Mouse (Mus musculus) frontal cortex, postnatal 25 days (tissue): ENCODE results near the gene Grwd1.

Experiments
- DNase-seq, 2 experiments: peaks; one replicate each; pipeline ENCODE4 v3.0.0; 2022; ENCODE audit warnings: low spot score in 2 of 2

Grwd1 gene

GRCm38 (mm10) chr7:45800001-45800400 is 30.7 kb downstream of the Grwd1 start:
- no peak for DNase-seq

GRCm38 (mm10) chr7:45798931-45799330 is 31.8 kb downstream of the Grwd1 start:
- DNase-seq, result no peak

GRCm38 (mm10) chr7:45798511-45798836 is 32.3 kb downstream of the Grwd1 start:
- peak in 1 of 2 experiments; percentile 8 for DNase-seq

DNA sequence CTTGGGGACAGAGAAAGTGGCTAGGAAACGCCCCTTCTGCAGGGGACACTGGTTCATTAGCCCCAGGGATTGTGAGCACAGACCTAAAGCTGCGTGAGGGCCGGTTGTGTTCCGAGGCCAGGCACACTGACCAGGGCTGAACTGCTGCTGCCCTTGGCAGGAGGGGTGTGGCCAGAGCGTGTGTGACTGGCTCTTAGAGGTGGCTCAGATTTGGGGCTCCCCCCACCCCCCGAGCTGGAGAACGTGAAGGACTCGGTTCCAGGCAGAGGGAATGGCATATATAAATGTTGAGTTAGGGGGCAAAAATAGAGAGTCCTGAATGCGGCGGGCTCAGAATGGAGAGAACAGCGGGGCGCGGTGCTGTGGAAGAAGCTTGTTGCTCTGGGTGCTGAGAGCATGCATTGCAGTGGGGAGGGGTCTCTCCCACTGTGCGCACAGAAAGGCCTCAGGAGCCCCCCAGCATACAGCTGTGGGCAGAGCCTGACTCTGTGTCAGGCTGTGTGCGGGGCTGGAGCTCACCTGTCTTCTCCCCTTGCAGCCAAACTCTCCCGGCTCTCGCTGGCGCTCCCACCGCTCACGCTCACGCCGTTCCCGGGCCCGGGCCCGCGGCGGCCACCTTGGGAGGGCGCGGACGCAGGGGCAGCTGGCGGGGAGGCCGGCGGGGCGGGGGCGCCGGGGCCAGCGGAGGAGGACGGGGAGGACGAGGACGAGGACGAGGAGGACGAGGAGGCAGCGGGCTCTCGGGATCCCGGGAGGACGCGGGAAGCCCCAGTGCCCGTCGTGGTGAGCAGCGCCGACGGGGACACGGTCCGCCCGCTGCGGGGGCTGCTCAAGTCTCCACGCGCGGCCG is 32.9 kb downstream of the Grwd1 start:
- DNase-seq, result peak in 1 of 2 experiments; percentile 8

DNA sequence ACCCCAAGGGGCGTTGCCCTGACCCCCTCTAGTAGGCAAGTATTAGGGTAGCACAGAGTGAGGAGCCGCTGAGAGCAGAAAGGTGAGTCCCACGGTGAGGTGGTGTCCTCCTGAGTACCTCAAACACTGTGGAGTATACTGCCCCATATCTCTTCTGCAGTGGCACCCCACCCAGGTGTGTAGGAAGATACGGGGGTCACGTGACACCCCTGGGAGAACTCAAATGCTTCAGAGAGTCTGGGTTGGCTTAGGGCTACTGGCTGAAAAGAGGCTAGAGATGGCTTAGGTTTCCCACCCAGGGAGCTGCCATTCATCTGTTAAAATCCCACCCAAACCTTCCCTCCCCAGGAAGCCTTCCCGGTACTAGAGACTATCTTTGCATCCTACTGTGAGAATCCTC is 33.8 kb downstream of the Grwd1 start:
- DNase-seq, result no peak

DNA sequence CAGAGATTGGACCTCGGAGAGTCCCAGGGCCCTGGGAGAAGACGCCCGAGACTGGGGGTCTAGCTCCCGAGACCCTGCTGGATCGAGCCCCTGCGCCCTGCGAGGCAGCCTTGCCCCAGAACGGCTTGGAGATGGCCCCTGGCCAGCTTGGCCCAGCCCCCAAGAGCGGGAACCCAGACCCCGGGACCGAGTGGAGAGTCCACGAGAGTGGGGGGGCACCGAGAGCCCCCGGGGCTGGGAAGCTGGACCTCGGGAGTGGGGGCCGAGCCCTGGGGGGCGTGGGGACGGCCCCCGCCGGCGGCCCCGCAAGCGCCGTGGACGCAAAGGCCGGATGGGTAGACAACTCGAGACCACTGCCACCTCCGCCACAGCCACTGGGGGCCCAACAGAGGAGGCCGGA is 35.8 kb downstream of the Grwd1 start:
- no peak for DNase-seq

GRCm38 (mm10) chr7:45793969-45794585 is 36.7 kb downstream of the Grwd1 start:
- DNase-seq, result no peak

DNA sequence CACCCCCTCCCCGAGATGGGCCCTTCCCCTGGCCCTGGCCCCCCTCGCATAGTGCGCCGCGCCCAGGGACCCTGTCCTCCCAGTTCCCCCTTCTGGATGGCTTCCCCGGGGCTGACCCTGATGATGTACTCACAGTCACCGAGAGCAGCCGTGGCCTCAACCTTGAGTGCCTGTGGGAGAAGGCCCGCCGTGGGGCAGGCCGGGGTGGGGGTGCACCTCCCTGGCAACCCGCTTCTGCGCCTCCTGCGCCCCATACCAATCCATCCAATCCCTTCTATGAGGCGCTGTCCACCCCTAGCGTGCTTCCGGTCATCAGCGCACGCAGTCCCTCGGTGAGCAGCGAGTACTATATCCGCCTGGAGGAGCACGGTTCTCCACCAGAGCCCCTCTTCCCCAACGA is 37.5 kb downstream of the Grwd1 start:
- no peak for DNase-seq

- no peak for DNase-seq
Measured at GRCm38 (mm10) chr7:45791756-45792490, 38.8 kb downstream of the Grwd1 start.

DNA sequence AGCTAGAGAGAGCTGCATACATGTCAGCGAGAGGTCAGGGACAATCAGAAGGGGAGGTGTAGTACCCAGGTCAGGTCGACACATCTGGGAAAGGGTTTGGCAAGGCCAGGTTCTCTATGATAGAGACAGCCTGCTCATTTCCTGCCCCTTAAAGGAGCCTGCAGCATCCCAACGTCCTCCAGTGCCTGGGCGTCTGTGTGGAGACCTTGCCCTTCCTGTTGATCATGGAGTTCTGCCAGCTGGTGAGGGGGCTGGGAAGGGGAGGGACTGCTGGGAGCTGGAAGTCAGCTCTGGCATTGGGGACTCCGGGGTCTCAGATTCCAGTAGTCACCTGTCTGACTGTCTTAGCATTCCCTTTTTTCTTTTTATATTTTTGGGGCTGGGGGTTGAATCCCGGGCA is 40.0 kb downstream of the Grwd1 start:
- DNase-seq, result no peak

DNA sequence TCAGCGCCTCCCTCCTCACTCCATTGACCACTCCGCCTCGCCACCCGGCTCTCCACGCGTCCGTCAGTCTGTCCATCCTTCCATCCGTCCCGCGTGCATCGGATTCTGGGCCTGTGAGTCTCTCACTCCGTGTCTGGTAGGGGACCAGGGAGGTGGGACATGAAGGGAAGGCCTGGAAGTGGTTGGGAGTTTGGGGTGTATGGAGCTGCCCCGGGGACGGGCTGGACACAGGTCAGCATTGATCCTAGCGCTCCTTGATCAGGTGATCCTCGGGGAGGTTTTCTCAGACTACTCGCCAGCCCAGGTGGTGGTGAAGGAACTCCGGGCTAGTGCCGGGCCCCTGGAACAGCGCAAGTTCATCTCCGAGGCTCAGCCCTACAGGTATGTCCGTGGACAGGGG is 43.1 kb downstream of the Grwd1 start:
- no peak for DNase-seq

DNA sequence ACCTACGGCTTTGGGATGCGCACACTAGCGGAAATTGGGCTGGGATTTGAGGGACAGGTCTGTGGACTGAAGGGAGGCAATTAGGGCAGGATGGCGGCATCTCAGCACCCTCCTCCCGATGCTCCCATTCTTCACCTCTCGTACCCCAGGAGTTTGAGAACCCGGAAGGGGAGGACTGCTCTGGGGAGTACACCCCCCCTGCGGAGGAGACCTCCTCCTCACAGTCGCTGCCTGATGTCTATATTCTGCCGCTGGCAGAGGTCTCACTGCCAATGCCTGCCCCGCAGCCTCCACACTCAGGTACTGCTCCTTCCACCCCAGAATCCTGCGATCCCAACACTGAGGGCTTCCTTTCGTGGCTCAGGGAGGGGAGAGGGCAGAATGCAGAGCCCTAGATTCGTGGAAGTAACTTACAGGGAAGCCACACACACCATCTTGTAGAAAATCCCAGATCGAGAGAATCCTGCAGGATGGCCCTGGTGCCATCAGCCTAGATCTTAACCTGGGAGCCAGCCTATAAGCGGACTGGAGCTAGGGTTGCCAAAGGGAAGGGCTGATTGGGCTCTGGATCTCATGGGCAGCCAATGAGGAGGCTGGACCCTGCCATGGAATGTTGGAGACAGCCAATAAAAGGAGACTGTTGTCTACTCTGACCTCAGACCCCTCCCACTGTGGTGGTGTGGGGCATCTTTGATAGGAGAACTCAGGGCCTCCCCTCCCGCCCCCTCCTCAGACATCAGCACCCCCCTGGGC is 43.9 kb downstream of the Grwd1 start:
- DNase-seq, result no peak

DNA sequence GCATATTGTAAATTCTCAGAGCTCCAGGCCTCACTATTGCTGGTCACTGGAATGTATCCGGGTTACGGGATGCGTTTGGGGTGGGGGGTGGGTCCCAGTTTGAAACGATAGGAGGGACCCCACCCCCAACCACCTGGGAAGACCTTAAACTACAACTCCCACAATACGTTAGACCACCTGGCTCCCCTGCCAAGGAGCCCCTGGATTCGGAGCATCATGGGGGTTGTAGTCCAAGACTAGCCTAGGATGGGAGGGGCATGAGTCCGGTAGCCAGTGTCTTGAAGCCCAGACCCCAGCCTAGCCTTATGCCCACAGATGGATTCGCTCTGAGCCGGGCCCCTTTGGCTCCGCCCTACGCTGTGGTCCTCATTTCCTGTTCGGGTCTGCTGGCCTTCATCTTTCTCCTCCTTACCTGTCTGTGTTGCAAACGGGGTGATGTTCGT is 44.6 kb downstream of the Grwd1 start:
- no peak for DNase-seq

GRCm38 (mm10) chr7:45785388-45786135 is 45.2 kb downstream of the Grwd1 start:
- no peak for DNase-seq

GRCm38 (mm10) chr7:45784524-45785372 is 46.0 kb downstream of the Grwd1 start, which contains the start of gene Sult2b1:
Gene Sult2b1 (minus strand): TSS chr7:45784669.
- peak; percentile 71 to 78 for DNase-seq

- peak; percentile 65 for DNase-seq
Measured at GRCm38 (mm10) chr7:45783511-45784091, 47.1 kb downstream of the Grwd1 start, which contains the start of gene Lmtk3. Gene Lmtk3 (plus strand): TSS chr7:45783738.

- no peak for DNase-seq
Measured at GRCm38 (mm10) chr7:45782271-45782670, 48.5 kb downstream of the Grwd1 start.

DNA sequence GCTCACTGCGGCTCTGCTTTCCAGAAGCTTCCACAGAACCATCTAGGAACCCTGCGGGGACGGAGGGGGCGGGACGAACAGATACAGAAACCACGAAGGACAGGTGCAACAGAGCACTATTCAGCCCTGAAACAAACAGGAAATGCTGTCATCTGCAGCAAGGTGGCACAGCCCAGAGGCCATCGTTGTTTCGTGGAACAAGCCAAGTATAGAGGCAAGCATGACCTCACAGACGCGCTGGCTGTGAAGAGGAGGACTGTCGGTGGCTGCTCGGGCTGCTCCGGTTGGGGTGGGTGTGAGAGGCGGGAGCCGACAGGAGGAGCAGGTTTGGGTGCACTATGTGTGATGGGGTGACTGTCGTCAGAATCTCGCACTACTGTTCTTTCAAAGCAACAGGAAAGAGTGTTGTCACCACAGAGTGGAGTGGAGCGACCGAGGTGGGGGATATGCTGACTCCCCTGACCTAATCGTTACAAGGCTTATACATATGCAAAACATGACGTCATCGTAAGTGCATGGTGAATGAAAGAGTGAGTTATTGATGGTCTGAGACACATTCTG is 51.6 kb downstream of the Grwd1 start:
- DNase-seq, result no peak

GRCm38 (mm10) chr7:45775237-45775636 is 55.5 kb downstream of the Grwd1 start:
- no peak for DNase-seq
